Mouse (Mus musculus) forelimb bud, embryonic 11.5 days (tissue): ENCODE measurements around the gene Gm10974.
A peak's percentile ranks its signal among the peaks of the same experiment; 100 is the strongest.

Experiments
- DNase-seq: peaks from one replicate; pipeline ENCODE4 v3.0.0-alpha.2; 2012; ENCODE audit warnings: low read depth, low spot score

Gm10974 gene

DNA sequence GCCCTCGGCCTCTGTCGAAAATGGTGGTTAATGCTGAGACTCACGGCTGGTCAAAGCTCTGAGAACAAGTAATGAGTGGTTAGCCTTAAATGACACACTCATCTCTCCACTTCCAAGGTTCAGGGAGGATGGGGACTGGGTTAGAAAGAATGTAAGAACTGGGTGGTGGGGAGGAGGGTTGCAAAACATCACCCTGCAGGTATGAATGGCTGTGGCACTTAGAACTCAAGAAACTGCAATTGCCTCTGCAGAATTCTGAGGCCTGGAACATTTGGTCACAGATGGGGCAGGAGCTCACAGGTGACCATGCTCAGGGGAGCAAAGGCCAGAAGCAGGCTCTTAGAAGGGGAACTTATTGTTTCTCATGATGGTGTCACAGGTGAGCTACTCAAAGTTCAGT lies 7.2 kb upstream of the Gm10974 start:
- no peak for DNase-seq

- DNase-seq, result no peak
These were observed 6.7 kb upstream of the Gm10974 start for GRCm38 (mm10) chr7:66359044-66359443.

GRCm38 (mm10) chr7:66364491-66364890 lies 1.2 kb upstream of the Gm10974 start:
- no peak for DNase-seq

DNA sequence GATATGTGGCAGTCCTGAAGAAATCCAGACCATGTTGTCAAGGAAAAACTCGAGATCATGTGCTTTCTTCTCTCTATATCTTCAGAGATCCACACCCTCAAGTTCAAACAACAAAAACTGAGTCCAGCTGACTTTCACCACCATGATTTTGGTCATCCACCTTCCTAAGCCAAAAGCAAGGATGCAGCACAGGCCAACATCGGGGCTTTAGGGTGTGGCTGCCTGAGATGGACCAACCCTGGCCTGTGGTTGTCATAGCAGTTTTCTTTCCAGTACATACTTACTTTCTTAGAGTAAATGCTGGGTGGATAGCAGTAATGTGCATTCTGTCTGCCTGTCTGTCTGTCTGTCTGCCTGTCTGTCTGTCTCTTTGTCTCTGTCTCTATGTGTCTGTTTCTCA lies 294 bp upstream of the Gm10974 start:
- no peak for DNase-seq

- no peak for DNase-seq
These were observed 3.6 kb downstream of the Gm10974 start for GRCm38 (mm10) chr7:66369071-66369933.

GRCm38 (mm10) chr7:66369934-66370445 lies 4.3 kb downstream of the Gm10974 start:
- no peak for DNase-seq

- DNase-seq, result no peak
These were observed 5.3 kb downstream of the Gm10974 start for GRCm38 (mm10) chr7:66370970-66371369.

- DNase-seq, result no peak
These were observed 7.7 kb downstream of the Gm10974 start for GRCm38 (mm10) chr7:66373391-66373790.

DNA sequence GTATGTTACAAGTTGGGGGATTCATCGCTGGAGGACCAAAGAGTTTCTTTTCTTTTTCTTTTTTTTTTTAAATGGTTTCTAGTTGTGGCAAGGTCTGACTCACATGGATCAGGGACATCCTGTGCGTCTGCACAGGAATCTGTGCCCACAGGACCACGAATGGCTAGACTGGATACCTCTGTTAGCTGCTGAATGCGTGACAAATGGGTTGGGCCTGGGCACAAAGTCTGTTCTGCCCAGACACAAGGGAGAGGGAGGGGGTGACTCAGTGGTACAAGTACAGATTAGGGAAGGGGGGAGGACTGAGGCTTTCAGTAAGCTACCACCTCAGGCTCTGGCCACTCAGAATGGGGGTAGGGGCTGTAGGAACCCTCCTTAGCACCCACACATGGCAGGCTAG lies 10.0 kb downstream of the Gm10974 start:
- DNase-seq, result no peak

- no peak for DNase-seq
These were observed 10.9 kb downstream of the Gm10974 start for GRCm38 (mm10) chr7:66376560-66376959.

- DNase-seq, result no peak
These were observed 18.5 kb downstream of the Gm10974 start for GRCm38 (mm10) chr7:66384213-66384612.

DNA sequence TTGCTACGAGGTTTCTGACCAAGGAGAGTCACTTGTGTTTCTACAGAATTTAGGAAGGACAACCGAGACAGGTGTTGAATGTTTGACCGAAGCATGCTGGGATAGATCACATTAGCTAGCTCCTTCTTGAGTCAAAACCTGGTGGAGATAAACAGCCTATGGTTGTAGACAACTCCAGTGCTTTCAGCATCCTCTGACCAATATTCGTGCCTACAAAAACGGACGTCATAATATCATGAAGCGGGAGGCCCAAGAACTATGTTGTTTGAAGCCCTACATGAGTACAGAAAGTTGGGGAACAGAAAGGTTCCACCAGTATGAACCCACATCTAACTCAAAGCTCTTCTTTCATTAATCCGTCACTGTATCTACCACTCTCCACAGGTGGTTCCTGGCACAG lies 19.2 kb downstream of the Gm10974 start:
- no peak for DNase-seq

DNA sequence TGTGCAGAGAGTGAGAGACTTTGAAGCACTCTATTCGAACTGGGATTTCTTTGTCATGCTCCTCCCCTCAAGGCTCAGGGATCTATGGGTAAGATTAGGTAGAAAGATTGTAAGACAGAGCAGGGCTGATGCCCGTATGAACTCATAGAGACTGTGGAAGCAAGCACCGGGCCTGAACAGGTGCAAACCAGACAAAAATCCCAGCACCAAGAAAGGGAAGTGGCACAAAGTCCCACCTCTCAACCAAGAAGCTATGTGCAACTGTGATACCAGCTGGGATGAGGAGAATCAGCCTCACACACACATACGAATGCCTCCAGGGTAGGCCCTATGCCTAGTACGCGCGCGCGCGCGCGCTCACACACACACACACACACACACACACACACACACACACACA lies 20.1 kb downstream of the Gm10974 start:
- DNase-seq, result no peak

GRCm38 (mm10) chr7:66386411-66386810 lies 20.7 kb downstream of the Gm10974 start:
- no peak for DNase-seq

- no peak for DNase-seq
These were observed 21.7 kb downstream of the Gm10974 start for GRCm38 (mm10) chr7:66387419-66387812.

DNA sequence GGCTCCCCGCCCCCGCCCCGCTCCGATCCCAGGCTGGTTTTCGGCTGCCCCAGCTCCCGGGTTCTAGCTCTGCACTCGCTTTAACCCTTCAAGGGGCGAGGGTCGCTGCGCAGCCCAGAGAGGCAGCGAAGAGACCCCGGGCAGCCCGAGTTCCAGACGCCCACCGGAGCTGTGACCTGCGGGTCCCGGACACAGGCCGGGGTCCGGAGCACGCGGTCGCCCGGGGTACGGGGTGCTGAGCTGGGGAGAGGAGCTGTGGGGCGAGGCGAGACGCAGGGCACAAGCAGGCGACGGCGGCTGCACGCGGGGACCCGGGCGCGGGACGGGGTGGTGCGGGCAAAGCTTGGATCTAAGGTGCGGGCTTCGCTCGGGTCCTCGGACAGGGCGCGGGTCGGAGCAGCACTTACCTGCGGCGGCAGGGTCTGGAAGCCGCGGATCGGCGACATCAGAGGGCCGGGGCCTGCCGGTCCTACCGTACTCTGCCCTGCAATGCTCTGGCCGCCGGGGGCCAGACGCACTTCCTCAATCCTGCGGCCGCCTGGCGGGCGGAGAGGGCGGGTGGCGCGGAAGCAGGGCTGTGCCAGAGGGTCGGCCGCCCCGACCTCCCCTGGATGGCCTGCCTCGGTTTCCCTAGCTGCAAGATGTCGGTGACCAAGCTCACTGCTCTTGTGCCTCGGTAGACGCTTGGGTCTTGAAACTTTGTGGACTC lies 22.3 kb downstream of the Gm10974 start, which contains the start of gene Lrrk1:
Gene Lrrk1, minus strand, starts transcription at position 538 of the 709 bp plus-strand sequence.
- peak; percentile 43 for DNase-seq

- DNase-seq, result peak; percentile 86
These were observed 23.2 kb downstream of the Gm10974 start for GRCm38 (mm10) chr7:66388621-66389532.

DNA sequence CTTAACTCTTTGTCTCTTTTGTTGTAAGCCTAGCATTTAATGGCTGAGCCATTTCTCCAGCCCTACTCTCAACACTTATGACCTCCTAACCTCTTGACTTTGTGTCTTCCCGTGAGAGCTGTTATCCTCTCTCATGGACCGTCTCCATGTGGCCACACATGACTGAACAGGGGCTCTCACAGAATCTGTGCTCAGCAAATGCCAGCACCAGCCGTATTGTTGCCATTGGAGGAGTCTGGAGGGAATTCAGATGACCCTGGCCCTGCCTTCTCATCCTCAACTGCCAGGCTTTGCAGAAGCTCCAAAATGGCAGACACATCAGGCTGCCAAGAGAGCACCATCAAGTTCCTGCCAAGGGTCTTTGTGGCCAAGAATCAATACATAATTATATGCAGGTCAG lies 31.6 kb downstream of the Gm10974 start:
- no peak for DNase-seq

DNA sequence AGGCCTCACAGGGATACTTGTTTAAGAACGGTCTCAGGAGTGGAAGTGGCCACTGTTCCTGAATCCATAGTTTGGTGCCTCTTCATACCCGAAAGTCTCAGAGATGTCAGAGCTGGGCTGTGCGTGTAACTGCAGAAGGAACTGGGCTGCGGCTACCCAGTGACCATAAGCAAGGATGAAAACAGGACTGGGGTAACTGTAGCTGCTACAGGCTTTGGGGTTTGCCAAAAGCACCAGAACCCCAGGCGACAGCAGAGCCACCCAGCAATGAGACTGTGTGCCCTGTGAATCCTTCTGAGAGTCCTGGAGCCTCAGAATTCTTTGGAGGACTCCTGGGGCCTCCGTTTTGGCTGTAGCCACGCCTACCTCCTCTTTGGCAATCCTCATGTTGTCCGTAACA lies 35.9 kb downstream of the Gm10974 start:
- DNase-seq, result no peak

GRCm38 (mm10) chr7:66402876-66403275 lies 37.2 kb downstream of the Gm10974 start:
- no peak for DNase-seq

- no peak for DNase-seq
These were observed 38.4 kb downstream of the Gm10974 start for GRCm38 (mm10) chr7:66404141-66404540.

DNA sequence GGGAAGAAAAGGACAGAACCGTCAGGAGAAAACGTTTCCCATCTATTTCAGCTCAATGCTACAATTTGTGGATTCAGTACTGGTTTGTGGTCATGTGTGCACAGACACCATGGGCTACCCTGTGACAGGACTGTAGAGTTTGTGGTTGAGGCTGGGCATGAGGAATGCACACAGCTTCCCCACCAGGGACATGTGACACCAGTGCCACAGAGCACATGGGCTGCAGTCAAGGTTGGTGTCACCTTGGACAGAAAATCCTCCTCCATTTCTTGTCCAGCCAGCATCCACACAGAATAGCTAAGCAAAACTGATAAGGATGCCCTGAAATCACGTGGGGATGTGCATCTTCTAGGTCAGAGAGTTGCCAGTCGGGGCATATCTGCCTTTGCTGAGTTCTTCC lies 39.1 kb downstream of the Gm10974 start:
- no peak for DNase-seq
